Mouse (Mus musculus): ENCODE measurements at regions not wholly inside any gene's neighbourhood (a gene's known extent, or its start where the extent isn't known, plus 50 kb on each side); places are given as distances from the start of the nearest gene placed in this dataset.

- DNase-seq: no peak
These were observed 156.0 kb upstream of the Slc24a2 start for GRCm38 (mm10) chr4:87386271-87386670.

GRCm38 (mm10) chr4:87385221-87385739, 155.0 kb upstream of the Slc24a2 start:
- no peak for DNase-seq

GRCm38 (mm10) chr4:87384469-87385044, 154.3 kb upstream of the Slc24a2 start:
- peak; percentile 44 for DNase-seq

- peak; percentile 40 for DNase-seq
These were observed 150.4 kb upstream of the Slc24a2 start for GRCm38 (mm10) chr4:87380716-87381115.

- no peak for DNase-seq
These were observed 149.4 kb upstream of the Slc24a2 start for GRCm38 (mm10) chr4:87379516-87380173.

- no peak for DNase-seq
These were observed 141.7 kb upstream of the Slc24a2 start for GRCm38 (mm10) chr4:87371960-87372359.

GRCm38 (mm10) chr4:87369626-87370234, 139.5 kb upstream of the Slc24a2 start:
- no peak for DNase-seq

GRCm38 (mm10) chr4:87368413-87369160, 138.3 kb upstream of the Slc24a2 start:
- DNase-seq: peak; percentile 52

- peak; percentile 88 for DNase-seq
These were observed 137.6 kb upstream of the Slc24a2 start for GRCm38 (mm10) chr4:87367732-87368412.

GRCm38 (mm10) chr4:87362201-87362600, 131.9 kb upstream of the Slc24a2 start:
- DNase-seq: no peak

GRCm38 (mm10) chr4:87359483-87359882, 129.2 kb upstream of the Slc24a2 start:
- DNase-seq: peak; percentile 47

GRCm38 (mm10) chr4:87359004-87359403, 128.7 kb upstream of the Slc24a2 start:
- no peak for DNase-seq

- DNase-seq: no peak
These were observed 102.7 kb upstream of the Slc24a2 start for GRCm38 (mm10) chr4:87332968-87333367.

- DNase-seq: peak; percentile 5
These were observed 98.9 kb upstream of the Slc24a2 start for GRCm38 (mm10) chr4:87329136-87329535.

GRCm38 (mm10) chr4:87321726-87322349, 91.6 kb upstream of the Slc24a2 start:
- no peak for DNase-seq

GRCm38 (mm10) chr4:87298129-87298528, 67.9 kb upstream of the Slc24a2 start:
- no peak for DNase-seq

- no peak for DNase-seq
These were observed 64.3 kb upstream of the Slc24a2 start for GRCm38 (mm10) chr4:87294538-87294937.
